Mouse (Mus musculus): ENCODE measurements around the gene Mdm2. TPM values are rescaled to one million over a fixed set of nuclear protein-coding genes. Genes with fewer than 3 reads are reported as not detected.

Gene Mdm2
- polyA plus RNA-seq, 1 experiment from 2014 or later: 64.0 TPM

DNA sequence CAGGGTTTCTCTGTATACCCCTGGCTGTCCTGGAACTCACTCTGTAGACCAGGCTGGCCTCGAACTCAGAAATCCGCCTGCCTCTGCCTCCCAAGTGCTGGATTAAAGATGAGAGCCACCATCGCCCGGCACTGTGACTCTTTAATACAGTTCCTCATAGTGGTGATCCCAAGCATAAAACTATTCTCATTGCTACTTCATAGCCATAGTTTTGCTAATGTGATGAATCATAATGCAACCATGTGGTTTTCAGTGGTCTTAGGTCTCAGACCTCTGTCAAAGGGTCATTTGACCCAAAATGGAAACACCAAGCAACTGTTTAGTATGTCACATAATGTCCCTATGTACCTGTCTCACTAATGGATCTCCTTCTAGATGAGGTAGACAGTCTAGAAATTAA, 15.0 kb downstream of the Mdm2 start:
- no peak for ATAC-seq
- in situ Hi-C loops (cut with MboI; ENCODE audit: low pct_unique_long_range_greater_than_20kb): no loop called here
- ChIA-PET POLR2A (no interaction called here), CTCF (interaction anchor here (1.3 kb wide), 1 partner anchor 10 kb away, joined by 6 read pairs; no protein-coding TSS in a partner anchor)
- H3K27me3 ChIP-seq: no peaks in the 10 kb centered on the region
- TF ChIP-seq CTCF (IDR thresholded peaks at IDR 0.05): no peak
- no peak for DNase-seq (ENCODE audit: low read depth, low spot score)

DNA sequence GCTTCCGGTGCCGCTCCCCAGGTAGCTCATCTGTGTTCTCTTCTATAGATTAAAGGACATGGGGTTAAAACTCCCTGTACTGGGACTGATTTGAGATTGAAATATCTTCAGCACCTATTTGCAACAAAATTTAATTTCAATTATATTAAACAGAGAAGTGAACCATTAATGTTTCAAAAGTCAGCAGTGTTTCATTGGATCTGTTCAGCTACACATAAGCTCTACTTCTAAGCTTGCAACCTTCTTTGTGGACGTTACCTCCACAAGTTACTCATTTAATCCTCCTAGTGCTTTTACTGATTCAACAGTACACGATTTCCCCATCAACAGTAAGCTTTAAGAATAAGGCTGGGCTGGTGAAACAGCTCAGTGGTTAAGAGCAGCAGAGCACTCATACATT, 15.5 kb downstream of the Mdm2 start:
- DNase-seq (ENCODE audit: low read depth, low spot score): no peak
- no peak for TF ChIP-seq CTCF (IDR thresholded peaks at IDR 0.05)
- no peaks in the 10 kb centered on the region for H3K27me3 ChIP-seq
- ATAC-seq: peak; percentile 49
- ChIA-PET CTCF (interaction anchor here (1.0 to 1.3 kb wide), 2 partner anchors 8 to 10 kb away, joined by 3 to 6 read pairs; no protein-coding TSS in a partner anchor), POLR2A (no interaction called here)
- in situ Hi-C loops (cut with MboI; ENCODE audit: low pct_unique_long_range_greater_than_20kb): no loop called here

DNA sequence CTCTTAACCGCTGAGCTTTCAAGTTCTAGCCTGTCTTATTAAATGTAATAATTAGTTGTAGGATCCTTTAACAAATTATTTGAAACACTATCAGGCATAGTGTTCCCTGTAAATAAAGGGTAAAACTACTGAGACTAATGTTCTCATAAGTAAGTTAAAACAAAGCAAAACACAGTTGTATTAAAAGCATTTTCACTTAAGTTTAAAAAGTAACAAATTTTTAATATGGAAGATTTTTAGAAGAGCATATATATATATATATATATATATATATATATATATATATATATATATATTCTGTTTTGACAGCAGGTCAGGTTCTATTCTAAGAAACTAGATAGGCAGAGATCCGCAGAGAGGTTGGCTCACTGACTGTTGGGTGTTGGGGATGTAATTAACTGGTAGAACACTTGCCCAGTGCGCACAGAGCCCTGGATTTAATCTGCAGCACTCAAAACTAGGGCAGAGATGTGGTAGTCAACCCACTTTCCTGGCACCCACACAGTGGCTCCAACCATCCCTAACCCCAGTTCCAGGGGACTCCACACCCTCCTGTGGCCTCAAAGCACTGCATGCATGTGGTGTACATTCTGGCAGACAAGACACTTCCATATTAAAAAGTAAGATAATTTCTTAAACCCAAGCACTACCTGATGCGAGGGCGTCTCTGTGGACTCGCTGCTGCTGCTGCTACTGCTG, 16.2 kb downstream of the Mdm2 start:
- no peaks in the 10 kb centered on the region for H3K27me3 ChIP-seq
- ATAC-seq (no peak), DNase-seq (ENCODE audit: low read depth, low spot score) (no peak)
- peak; percentile 3 for TF ChIP-seq CTCF (IDR thresholded peaks at IDR 0.05)
- in situ Hi-C loops (cut with MboI; ENCODE audit: low pct_unique_long_range_greater_than_20kb): no loop called here
- ChIA-PET POLR2A (no interaction called here), CTCF (interaction anchor here (1.0 to 1.3 kb wide), 2 partner anchors 8 to 11 kb away, joined by 3 to 6 read pairs; no protein-coding TSS in a partner anchor)

DNA sequence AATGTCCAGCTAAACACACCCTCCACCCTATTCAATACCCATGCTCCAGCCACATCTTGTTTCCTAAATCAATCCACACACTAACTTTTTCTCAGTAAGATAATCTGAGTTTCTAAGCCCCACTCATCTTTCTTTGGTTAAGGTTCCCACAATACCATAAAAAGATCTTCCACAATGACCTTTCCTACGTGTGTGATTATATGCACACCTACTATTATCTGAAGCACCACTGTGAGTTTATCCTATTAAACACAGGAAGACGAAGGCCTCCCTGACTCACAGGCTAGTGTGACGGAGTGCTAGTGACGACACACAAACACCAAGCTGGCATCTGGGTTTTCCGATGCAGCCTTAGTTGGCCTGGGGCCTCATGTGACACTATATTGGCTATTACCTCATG, 17.6 kb downstream of the Mdm2 start:
- POLR2A ChIA-PET: no interaction called here
- CTCF ChIA-PET: interaction anchor here (0.8 to 1.3 kb wide), 4 partner anchors 8 to 16 kb away, joined by 3 to 4 read pairs (median 3); no protein-coding TSS in a partner anchor
- no peak for DNase-seq (ENCODE audit: low read depth, low spot score)
- in situ Hi-C loops (cut with MboI; ENCODE audit: low pct_unique_long_range_greater_than_20kb): no loop called here
- no peak for ATAC-seq
- no peak for TF ChIP-seq CTCF (IDR thresholded peaks at IDR 0.05)
- H3K27me3 ChIP-seq: no peaks in the 10 kb centered on the region

DNA sequence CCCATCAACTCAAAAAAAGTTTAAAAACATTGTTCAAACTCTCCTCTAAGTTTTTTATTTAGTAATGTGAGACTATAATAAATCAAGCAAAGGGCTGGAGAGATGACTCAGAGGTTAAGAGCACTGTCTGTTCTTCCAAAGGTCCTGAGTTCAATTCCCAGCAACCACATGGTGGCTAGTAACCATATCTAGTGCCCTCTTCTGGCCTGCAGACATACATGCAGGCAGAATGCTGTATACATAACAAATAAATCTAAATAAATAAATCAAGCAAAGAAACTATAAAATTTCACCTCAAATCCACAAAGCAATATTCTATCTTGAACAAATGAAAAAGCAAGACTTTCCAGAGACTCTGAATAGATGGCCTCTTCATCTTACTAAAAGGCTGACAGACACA, 18.4 kb downstream of the Mdm2 start:
- no peak for ATAC-seq

DNA sequence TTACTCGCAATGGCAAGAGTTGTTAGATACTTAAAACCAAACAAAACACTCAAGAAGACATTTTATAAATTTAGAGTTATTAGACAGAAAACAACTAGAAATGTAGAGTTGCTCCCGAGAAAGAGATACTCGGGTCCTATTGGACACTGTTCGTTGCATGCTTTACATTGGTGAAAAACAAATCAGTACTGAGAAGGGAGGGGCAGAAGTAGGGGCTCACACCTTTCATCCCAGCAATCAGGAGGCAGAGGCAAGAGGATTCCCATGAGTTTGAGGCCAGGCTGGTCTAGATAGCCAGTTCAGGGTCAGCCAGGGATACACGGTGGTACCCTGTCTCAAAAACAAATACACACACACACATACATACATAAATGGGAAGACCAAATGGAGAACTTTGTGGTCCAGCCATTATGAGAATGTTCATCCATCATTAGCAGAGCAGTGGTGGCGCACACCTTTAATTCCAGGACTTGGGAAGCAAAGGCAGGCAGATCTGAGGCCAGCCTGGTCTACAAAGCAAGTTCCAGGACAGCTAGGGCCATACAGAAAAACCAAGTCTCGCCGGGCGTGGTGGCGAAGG, 19.1 kb downstream of the Mdm2 start:
- in situ Hi-C loops (cut with MboI; ENCODE audit: low pct_unique_long_range_greater_than_20kb): no loop called here
- POLR2A ChIA-PET: no interaction called here

More for the DNA sequence above, 18.4 kb downstream of the Mdm2 start:
- ChIA-PET POLR2A (no interaction called here), CTCF (interaction anchor here (0.8 to 1.3 kb wide), 4 partner anchors 9 to 17 kb away, joined by 3 to 4 read pairs (median 3); no protein-coding TSS in a partner anchor)
- no peaks in the 10 kb centered on the region for H3K27me3 ChIP-seq
- DNase-seq (ENCODE audit: low read depth, low spot score): no peak
- TF ChIP-seq CTCF (IDR thresholded peaks at IDR 0.05): peak; percentile 61
- in situ Hi-C loops (cut with MboI; ENCODE audit: low pct_unique_long_range_greater_than_20kb): no loop called here

DNA sequence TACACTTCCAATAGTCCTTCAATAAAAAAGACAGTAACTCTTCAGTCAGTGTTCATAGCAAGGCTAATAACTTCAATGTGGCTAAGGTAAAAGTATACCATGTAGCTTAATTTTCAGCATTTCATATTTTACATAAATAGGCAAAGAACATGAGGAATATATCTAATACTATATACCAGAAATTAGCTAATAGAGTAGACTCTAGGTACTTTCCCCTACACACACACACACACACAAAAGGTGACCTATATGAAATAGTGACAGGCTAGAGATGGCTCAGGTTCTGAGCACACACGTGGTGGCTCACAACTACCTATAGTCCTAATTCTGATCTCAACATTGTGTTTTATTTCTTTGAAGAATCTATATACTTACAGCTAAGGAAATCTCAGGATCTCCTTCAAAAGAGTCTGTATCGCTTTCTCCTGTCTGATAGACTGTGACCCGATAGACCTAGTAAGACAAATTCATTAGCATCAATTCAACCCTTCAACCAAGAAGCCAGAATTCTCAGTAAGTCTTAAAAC, 19.7 kb downstream of the Mdm2 start:
- ChIA-PET CTCF (interaction anchor here (0.7 to 1.7 kb wide), 2 partner anchors 11 to 14 kb away, joined by 3 to 6 read pairs; no protein-coding TSS in a partner anchor), POLR2A (no interaction called here)
- ATAC-seq: no peak
- no peak for DNase-seq (ENCODE audit: low read depth, low spot score)
- in situ Hi-C loops (cut with MboI; ENCODE audit: low pct_unique_long_range_greater_than_20kb): no loop called here
- no peaks in the 10 kb centered on the region for H3K27me3 ChIP-seq
- no peak for TF ChIP-seq CTCF (IDR thresholded peaks at IDR 0.05)

More for the DNA sequence above, 19.1 kb downstream of the Mdm2 start:
- CTCF ChIA-PET: interaction anchor here (1.7 kb wide), 1 partner anchor 10 kb away, joined by 6 read pairs; no protein-coding TSS in a partner anchor
- H3K27me3 ChIP-seq: no peaks in the 10 kb centered on the region
- no peak for ATAC-seq
- DNase-seq (ENCODE audit: low read depth, low spot score): no peak
- TF ChIP-seq CTCF (IDR thresholded peaks at IDR 0.05): no peak

DNA sequence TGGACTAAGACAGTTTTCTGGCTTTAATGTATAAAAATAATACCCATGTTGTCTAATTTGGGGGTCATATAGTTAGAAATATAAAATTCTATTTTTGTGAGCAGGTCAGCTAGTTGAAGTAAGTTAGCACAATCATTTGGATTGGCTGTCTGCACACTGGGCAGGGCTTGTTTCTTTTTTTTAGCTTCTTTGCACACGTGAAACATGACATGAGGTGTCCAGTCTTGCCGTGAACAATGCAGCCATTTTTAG, 20.5 kb downstream of the Mdm2 start:
- ChIA-PET CTCF (interaction anchor here (1.7 kb wide), 1 partner anchor 12 kb away, joined by 6 read pairs; no protein-coding TSS in a partner anchor), POLR2A (no interaction called here)
- DNase-seq (ENCODE audit: low read depth, low spot score): no peak
- no peak for ATAC-seq
- no peak for TF ChIP-seq CTCF (IDR thresholded peaks at IDR 0.05)
- no peaks in the 10 kb centered on the region for H3K27me3 ChIP-seq
- in situ Hi-C loops (cut with MboI; ENCODE audit: low pct_unique_long_range_greater_than_20kb): no loop called here

DNA sequence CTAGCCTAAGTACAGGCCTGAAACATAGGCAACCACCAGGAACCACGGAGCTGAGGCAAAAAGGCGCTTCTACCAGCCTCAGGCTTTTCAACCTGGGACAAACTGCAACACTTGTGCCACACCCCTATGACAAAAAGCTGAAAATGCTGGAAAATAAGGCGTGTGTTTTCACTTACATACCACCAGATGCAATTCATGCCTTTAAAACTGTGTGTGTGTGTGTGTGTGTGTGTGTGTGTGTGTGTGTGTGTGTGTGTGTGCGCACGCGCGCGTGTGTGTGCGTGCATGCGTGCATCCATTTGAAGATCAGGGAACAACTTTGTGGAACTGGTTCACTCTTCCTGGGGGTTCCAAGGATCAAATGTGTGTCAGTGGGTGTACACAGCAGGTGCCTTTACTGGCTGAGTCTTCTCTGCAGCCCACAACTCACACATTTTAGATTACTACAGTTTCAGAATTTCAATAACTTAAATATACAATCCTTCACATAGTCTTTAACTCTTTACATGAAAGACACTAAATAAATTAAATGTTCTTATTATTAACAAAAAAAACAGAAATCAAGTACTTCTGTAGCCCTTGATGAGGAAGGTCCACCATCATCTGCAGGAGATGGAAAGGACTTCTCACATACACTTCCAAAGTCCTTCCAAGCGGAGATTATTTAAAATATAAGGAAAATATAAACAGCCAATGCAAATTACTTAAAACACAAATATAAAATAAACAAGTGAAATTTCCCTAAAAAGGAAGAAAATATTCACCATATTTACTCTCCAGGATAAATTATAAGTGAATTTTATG, 21.1 kb downstream of the Mdm2 start:
- in situ Hi-C loops (cut with MboI; ENCODE audit: low pct_unique_long_range_greater_than_20kb): no loop called here

More for the DNA sequence above, 21.1 kb downstream of the Mdm2 start:
- ChIA-PET CTCF (interaction anchor here (1.3 to 1.7 kb wide), 2 partner anchors 10 to 12 kb away, joined by 4 to 6 read pairs; no protein-coding TSS in a partner anchor), POLR2A (no interaction called here)
- DNase-seq (ENCODE audit: low read depth, low spot score): no peak
- TF ChIP-seq CTCF (IDR thresholded peaks at IDR 0.05): no peak
- no peak for ATAC-seq
- no peaks in the 10 kb centered on the region for H3K27me3 ChIP-seq
